Mouse (Mus musculus): ENCODE measurements around the gene Tspan32. TPM values are rescaled to one million over a fixed set of nuclear protein-coding genes. Genes with fewer than 3 reads are reported as not detected.

Gene Tspan32
- total RNA-seq, 2 experiments from 2014 or later, result 0.22 to 0.47 TPM

GRCm38 (mm10) chr7:143068882-143069591 is 64.2 kb downstream of the Tspan32 start, which contains the start of gene Tssc4:
Gene Tssc4 (plus strand): TSS chr7:143069249.
- intact Hi-C loops (cut with DNase I; ENCODE audit: low total_unique reads), result no loop called here
- DNase-seq, result peak; percentile 98

Other genes starting within 250 kb of the Tspan32 start
- gene Th, start 73.9 kb upstream of the Tspan32 start, total RNA-seq (2021), result under 1 TPM; 0.24 to 0.49 TPM
- not detected for gene Ascl2, start 35.8 kb upstream of the Tspan32 start, total RNA-seq (2021)
- gene Cd81, start 47.7 kb downstream of the Tspan32 start, total RNA-seq (2021), result 100 to 1,000 TPM; 176 to 209 TPM
- gene Tssc4, start 64.2 kb downstream of the Tspan32 start, total RNA-seq (2021), result 10 to 100 TPM in 1 of 2 experiments, 1 to 10 TPM in 1; 9.8 to 12.2 TPM
- gene Trpm5, start 89.6 kb downstream of the Tspan32 start, total RNA-seq (2021), result under 1 TPM; 0.38 to 0.51 TPM
- 1 to 10 TPM in 1 of 2 experiments, under 1 TPM in 1; 0.84 to 1.4 TPM for gene Kcnq1, start 101.3 kb downstream of the Tspan32 start, total RNA-seq (2021)